Mouse (Mus musculus): ENCODE results near the gene Asb10. TPM values are rescaled to one million over a fixed set of nuclear protein-coding genes. Genes with fewer than 3 reads are reported as not detected.

The Asb10 gene
- 0.43 TPM in 1 of 2 replicates, not detected in the other for total RNA-seq (2014; rRNA removed)
- 0.21 and 0.22 TPM in 2 replicates for polyA plus RNA-seq (2015; fragmentation: Nextera tagmentation; extraction: Ambion mirVana)

DNA sequence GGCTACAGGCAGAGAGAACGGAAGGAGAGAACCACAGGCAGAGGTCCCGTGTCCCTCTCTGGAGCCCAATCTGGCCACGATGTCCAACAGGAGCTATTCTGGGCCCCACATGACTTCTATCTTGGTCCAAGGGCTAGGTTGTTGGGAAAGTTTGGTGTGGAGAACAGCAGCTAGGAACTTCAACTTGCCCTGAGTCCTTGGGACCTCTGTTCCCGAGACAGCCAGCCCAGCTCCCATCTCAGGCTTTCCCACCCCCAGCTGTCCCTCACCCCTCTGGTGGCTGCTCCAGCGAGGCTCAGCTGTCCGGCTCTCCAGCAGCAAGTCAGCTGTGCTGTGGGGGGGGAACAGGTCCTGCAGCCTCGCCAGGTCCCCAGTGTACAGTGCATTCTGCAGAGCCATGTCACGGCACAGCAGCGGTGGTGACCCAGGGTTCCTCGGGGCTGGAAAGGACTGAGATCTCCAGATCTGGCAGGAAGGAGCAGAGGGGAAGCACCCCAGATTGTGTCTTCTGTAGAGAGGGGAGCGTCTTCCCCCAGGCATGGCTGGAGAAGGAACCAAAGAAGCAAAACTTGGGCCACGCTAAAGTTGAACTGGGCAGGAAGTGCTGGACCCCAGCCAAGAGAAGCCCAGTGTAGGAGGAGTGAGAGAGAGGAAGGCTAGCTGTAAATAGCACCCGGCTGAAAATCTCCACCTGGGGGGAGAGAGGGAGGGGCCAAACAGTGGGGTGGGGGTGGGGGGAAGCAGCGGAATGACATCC is at the start of gene Asb10:
TSS of gene Asb10 (minus strand) at position 592 of the 757 bp plus-strand sequence.
- no peak for DNase-seq
- TF ChIP-seq CTCF (IDR thresholded peaks at IDR 0.05; ENCODE audit: low read depth): no peak

DNA sequence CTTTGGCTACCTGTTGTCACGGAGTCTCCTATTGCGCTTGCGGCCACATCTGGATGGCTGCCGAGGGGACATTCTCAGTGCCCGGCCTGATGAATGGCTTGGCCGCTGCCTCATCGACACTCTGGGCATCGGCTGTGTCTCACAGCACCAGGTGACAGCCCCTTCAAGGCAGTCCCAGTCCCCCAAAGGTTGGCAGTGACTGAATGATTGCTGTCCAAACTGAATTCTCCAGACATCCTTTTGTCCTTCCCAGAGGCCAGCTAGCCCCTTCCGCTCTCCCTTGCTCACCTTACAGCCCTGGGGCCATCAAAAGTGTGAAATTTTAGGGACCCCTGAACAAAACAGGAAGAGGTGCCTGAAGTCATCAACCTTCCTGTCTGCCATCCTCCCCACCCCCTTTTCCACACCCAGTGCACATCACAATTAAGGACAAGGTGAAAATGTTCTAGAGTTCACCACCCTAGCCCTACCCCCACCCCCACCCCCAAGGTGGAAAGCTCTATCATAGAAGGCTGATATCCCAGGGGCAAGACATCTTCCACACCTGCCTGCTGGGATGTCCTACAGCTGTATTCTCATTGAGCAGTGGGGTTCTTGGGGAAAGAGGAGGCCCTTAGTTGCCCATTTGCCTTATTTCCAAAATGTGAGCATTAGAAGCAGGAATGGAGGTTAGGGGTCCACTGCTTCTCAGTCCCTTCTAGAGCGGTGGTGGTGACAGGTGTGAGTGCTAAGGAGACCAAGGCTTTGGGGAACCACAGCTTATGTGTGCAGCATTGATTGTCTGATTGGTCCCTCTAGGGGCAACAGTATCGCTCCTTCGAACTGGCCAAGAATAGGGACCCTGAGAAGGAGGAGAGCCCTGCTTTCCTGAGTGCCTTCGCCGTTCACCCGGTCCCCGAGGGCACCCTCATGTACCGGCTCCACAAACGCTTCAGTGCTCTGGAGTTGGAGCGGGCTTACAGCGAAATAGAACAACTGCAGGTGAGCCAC is 49.0 kb upstream of the Asb10 start:
- no peak overlapping the region for H3K4me2 ChIP-seq (ENCODE audit: low read depth)
- H3K9me3 ChIP-seq (ENCODE audit: low read length): no peaks in the 10 kb centered on the region
- no peak overlapping the region for H3K9ac ChIP-seq
- H3K4me3 ChIP-seq (ENCODE audit: low read depth, low read length): no peak overlapping the region
- H3K36me3 ChIP-seq (ENCODE audit: insufficient read depth): peaks cover 58% of the 10 kb centered on the region
- peaks cover 10% of the 10 kb centered on the region for H3K4me1 ChIP-seq (ENCODE audit: insufficient read depth)
- 90% methylated on average over 20 of the region's 20 CpGs for WGBS
- H3K27ac ChIP-seq (ENCODE audit: low read depth, low read length): no peak overlapping the region
- DNase-seq: no peak
- no peaks in the 10 kb centered on the region for H3K27me3 ChIP-seq (ENCODE audit: insufficient read depth, low read length)
- ATAC-seq: no peak
- TF ChIP-seq CTCF (IDR thresholded peaks at IDR 0.05; ENCODE audit: low read depth): no peak

More for the DNA sequence above, at the start of gene Asb10:
- H3K27ac ChIP-seq (ENCODE audit: low read depth, low read length): no peak within 1 kb of the TSS
- no peak within 1 kb of the TSS for H3K4me2 ChIP-seq (ENCODE audit: low read depth)
- H3K36me3 ChIP-seq (ENCODE audit: insufficient read depth): no peaks in the 10 kb centered on the region
- no peak within 1 kb of the TSS for H3K9ac ChIP-seq
- no peak within 1 kb of the TSS for H3K4me3 ChIP-seq (ENCODE audit: low read depth, low read length)
- no peak for ATAC-seq
- H3K27me3 ChIP-seq (ENCODE audit: insufficient read depth, low read length): no peaks in the 10 kb centered on the region
- H3K4me1 ChIP-seq (ENCODE audit: insufficient read depth): no peaks in the 10 kb centered on the region
- H3K9me3 ChIP-seq (ENCODE audit: low read length): no peaks in the 10 kb centered on the region
- 54% methylated on average over 14 of the region's 14 CpGs for WGBS

DNA sequence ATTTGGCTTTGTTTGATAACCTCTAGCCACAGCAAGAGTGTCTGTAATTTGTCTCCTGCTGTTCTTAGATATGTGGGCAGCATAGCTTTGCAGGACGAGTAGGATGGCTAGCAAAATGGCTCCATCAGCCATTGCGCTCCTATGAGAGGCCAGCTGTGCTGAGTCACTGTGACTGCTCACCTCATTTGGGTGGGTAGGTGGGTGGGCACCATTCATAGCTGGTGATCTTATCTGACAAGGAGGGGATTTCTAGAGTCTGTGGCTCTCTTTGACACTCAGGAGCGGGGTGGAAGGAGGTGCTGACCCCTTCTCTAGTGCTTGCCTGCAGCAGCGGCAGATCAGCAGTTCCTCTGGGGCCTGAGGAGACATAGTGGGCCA is 46.4 kb upstream of the Asb10 start:
- peak overlapping the region; percentile 88 for H3K27ac ChIP-seq (ENCODE audit: low read depth, low read length)
- H3K9me3 ChIP-seq (ENCODE audit: low read length): no peaks in the 10 kb centered on the region
- no peak for TF ChIP-seq CTCF (IDR thresholded peaks at IDR 0.05; ENCODE audit: low read depth)
- peak overlapping the region; percentile 79 for H3K4me3 ChIP-seq (ENCODE audit: low read depth, low read length)
- H3K4me1 ChIP-seq (ENCODE audit: insufficient read depth): peaks cover 10% of the 10 kb centered on the region
- peak overlapping the region; percentile 88 for H3K4me2 ChIP-seq (ENCODE audit: low read depth)
- 28% methylated on average over 4 of the region's 4 CpGs for WGBS
- H3K27me3 ChIP-seq (ENCODE audit: insufficient read depth, low read length): no peaks in the 10 kb centered on the region
- H3K9ac ChIP-seq: peak overlapping the region; percentile 83
- ATAC-seq (peak; percentile 28), DNase-seq (peak; percentile 33)
- H3K36me3 ChIP-seq (ENCODE audit: insufficient read depth): peaks cover 35% of the 10 kb centered on the region

DNA sequence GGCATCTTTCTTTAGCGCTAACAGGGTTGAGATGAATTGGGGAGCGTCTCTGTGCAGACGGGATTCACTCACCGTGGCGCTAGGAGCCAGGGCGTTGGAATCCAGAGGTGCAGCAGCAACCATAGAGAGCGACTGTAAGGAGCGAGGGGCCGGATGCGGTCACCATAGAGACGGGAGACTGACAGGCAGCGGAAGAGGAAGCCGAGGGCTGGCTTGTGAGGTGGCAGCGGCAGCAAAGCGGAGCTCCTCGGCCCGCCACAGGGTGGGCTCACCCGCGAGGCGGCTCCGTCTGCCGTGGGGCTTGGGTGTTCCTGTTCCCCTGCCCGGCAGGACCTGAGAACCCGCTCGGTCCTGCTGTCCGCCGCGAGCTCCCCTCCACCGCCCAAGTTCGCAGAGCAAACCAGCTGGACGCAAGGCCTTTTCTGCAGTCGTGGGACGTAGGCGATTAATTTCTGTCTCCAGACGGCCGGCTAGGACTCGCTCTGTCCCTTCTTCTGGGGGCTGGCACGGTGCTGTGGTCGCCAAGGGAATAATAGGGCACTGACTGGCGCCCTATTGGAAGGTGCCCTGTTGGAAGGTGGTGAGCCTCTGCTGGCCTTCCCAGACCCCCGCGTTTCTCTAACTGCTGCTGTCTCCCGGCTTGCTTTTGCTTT is 45.9 kb upstream of the Asb10 start, which contains the start of gene Chpf2:
TSS of gene Chpf2 (plus strand) at position 195 of the 653 bp plus-strand sequence.
- peak within 1 kb of the TSS; percentile 83 for H3K9ac ChIP-seq
- under 1% methylated on average over 43 of the region's 43 CpGs for WGBS
- H3K27me3 ChIP-seq (ENCODE audit: insufficient read depth, low read length): no peaks in the 10 kb centered on the region
- peaks cover 10% of the 10 kb centered on the region for H3K4me1 ChIP-seq (ENCODE audit: insufficient read depth)
- peak within 1 kb of the TSS; percentile 88 for H3K27ac ChIP-seq (ENCODE audit: low read depth, low read length)
- peak within 1 kb of the TSS; percentile 79 for H3K4me3 ChIP-seq (ENCODE audit: low read depth, low read length)
- peaks cover 30% of the 10 kb centered on the region for H3K36me3 ChIP-seq (ENCODE audit: insufficient read depth)
- TF ChIP-seq CTCF (IDR thresholded peaks at IDR 0.05; ENCODE audit: low read depth): peak; percentile 36; the same call in 1 of the 2 replicates
- ATAC-seq: peak; percentile 96
- H3K9me3 ChIP-seq (ENCODE audit: low read length): no peaks in the 10 kb centered on the region
- DNase-seq: peak; percentile 91
- H3K4me2 ChIP-seq (ENCODE audit: low read depth): peak within 1 kb of the TSS; percentile 88

DNA sequence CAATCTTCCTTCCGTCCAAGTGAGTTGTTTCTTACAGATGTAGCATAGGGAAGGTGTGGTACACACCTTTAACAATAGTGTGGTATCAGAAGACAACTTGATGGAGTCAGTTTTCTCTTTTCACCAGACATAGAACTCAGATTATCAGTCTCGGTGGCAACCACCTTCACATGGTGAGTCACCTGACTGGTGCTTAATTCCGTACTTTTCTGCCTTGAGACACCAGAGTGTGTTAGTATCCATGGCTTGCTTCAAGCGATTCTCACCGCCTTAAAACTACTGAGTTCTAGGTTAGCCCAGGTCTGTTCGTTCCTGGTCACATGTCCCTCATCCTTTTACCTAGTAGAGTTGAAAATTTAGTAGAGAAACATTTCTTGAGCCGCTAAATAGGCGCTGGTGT is 45.3 kb upstream of the Asb10 start:
- peak overlapping the region; percentile 79 for H3K4me3 ChIP-seq (ENCODE audit: low read depth, low read length)
- H3K4me2 ChIP-seq (ENCODE audit: low read depth): peak overlapping the region; percentile 88
- WGBS: 6% methylated on average over 8 of the region's 8 CpGs
- peaks cover 10% of the 10 kb centered on the region for H3K4me1 ChIP-seq (ENCODE audit: insufficient read depth)
- H3K9me3 ChIP-seq (ENCODE audit: low read length): no peaks in the 10 kb centered on the region
- ATAC-seq (peak; percentile 37; the same call in 1 of the 2 replicates), DNase-seq (peak; percentile 34)
- H3K27ac ChIP-seq (ENCODE audit: low read depth, low read length): peak overlapping the region; percentile 88
- H3K27me3 ChIP-seq (ENCODE audit: insufficient read depth, low read length): no peaks in the 10 kb centered on the region
- no peak for TF ChIP-seq CTCF (IDR thresholded peaks at IDR 0.05; ENCODE audit: low read depth)
- H3K36me3 ChIP-seq (ENCODE audit: insufficient read depth): peaks cover 24% of the 10 kb centered on the region
- peak overlapping the region; percentile 83 for H3K9ac ChIP-seq
